Mouse (Mus musculus): ENCODE data around the gene Ap1b1. TPM values are rescaled to one million over a fixed set of nuclear protein-coding genes. Genes with fewer than 3 reads are reported as not detected.

Gene Ap1b1
- polyA plus RNA-seq, 1 experiment from 2014 or later, result 87.2 TPM

- ATAC-seq, result no peak
- 85% methylated on average over 1 of the region's 1 CpGs for WGBS
- peaks cover 4% of the 10 kb centered on the region; the same call in 1 of the 2 replicates for H3K4me1 ChIP-seq (replicated peaks)
- no peaks in the 10 kb centered on the region for H3K27me3 ChIP-seq
- no peaks in the 10 kb centered on the region for H3K9me3 ChIP-seq
- H3K27ac ChIP-seq, result no peak overlapping the region
- H3K4me2 ChIP-seq (replicated peaks), result no peak overlapping the region
- no peak overlapping the region for H3K9ac ChIP-seq (replicated peaks)
- H3K36me3 ChIP-seq, result peaks cover 62% of the 10 kb centered on the region
- no peak overlapping the region for H3K4me3 ChIP-seq (replicated peaks)
Measured at GRCm38 (mm10) chr11:5011480-5011879, 24.9 kb downstream of the Ap1b1 start.

- Histone ChIP-seq H3K9ac (replicated peaks) (no peak overlapping the region), H3K36me3 (peaks cover 69% of the 10 kb centered on the region), H3K4me2 (replicated peaks) (no peak overlapping the region), H3K4me1 (replicated peaks) (peaks cover 4% of the 10 kb centered on the region; the same call in 1 of the 2 replicates), H3K4me3 (replicated peaks) (no peak overlapping the region), H3K27me3 (no peaks in the 10 kb centered on the region), H3K27ac (no peak overlapping the region), H3K9me3 (no peaks in the 10 kb centered on the region)
- 89% methylated on average over 5 of the region's 5 CpGs for WGBS
- ATAC-seq, result no peak
Measured at GRCm38 (mm10) chr11:5012213-5012715, 25.6 kb downstream of the Ap1b1 start.

GRCm38 (mm10) chr11:5015720-5016119, 29.1 kb downstream of the Ap1b1 start:
- Histone ChIP-seq H3K4me2 (replicated peaks) (no peak overlapping the region), H3K36me3 (peaks cover 94% of the 10 kb centered on the region), H3K27me3 (no peaks in the 10 kb centered on the region), H3K4me3 (replicated peaks) (no peak overlapping the region), H3K9ac (replicated peaks) (no peak overlapping the region), H3K4me1 (replicated peaks) (no peaks in the 10 kb centered on the region), H3K27ac (no peak overlapping the region), H3K9me3 (no peaks in the 10 kb centered on the region)
- 53% methylated on average over 2 of the region's 2 CpGs for WGBS
- ATAC-seq, result no peak

GRCm38 (mm10) chr11:5016286-5016685, 29.7 kb downstream of the Ap1b1 start:
- ATAC-seq, result no peak
- no peaks in the 10 kb centered on the region for H3K9me3 ChIP-seq
- no peak overlapping the region for H3K9ac ChIP-seq (replicated peaks)
- no peak overlapping the region for H3K4me2 ChIP-seq (replicated peaks)
- no peak overlapping the region for H3K27ac ChIP-seq
- peaks cover 94% of the 10 kb centered on the region for H3K36me3 ChIP-seq
- H3K27me3 ChIP-seq, result no peaks in the 10 kb centered on the region
- no peak overlapping the region for H3K4me3 ChIP-seq (replicated peaks)
- 92% methylated on average over 5 of the region's 5 CpGs for WGBS
- H3K4me1 ChIP-seq (replicated peaks), result no peaks in the 10 kb centered on the region

- WGBS, result 78% methylated on average over 6 of the region's 6 CpGs
Measured at GRCm38 (mm10) chr11:5017506-5017905, 30.9 kb downstream of the Ap1b1 start.

GRCm38 (mm10) chr11:5025108-5025507, 38.5 kb downstream of the Ap1b1 start:
- peaks cover 91% of the 10 kb centered on the region for H3K36me3 ChIP-seq
- ATAC-seq, result no peak
- no peaks in the 10 kb centered on the region for H3K27me3 ChIP-seq
- no peaks in the 10 kb centered on the region for H3K9me3 ChIP-seq
- H3K4me2 ChIP-seq (replicated peaks), result no peak overlapping the region
- H3K9ac ChIP-seq (replicated peaks), result no peak overlapping the region
- no peak overlapping the region for H3K4me3 ChIP-seq (replicated peaks)
- no peak overlapping the region for H3K27ac ChIP-seq
- H3K4me1 ChIP-seq (replicated peaks), result no peaks in the 10 kb centered on the region
- WGBS, result 90% methylated on average over 1 of the region's 1 CpGs

More at GRCm38 (mm10) chr11:5017506-5017905, 30.9 kb downstream of the Ap1b1 start:
- Histone ChIP-seq H3K4me2 (replicated peaks) (no peak overlapping the region), H3K9ac (replicated peaks) (no peak overlapping the region), H3K27me3 (no peaks in the 10 kb centered on the region), H3K9me3 (no peaks in the 10 kb centered on the region), H3K4me1 (replicated peaks) (no peaks in the 10 kb centered on the region), H3K36me3 (peaks cover 89% of the 10 kb centered on the region), H3K27ac (no peak overlapping the region), H3K4me3 (replicated peaks) (no peak overlapping the region)
- no peak for ATAC-seq

- Histone ChIP-seq H3K9me3 (no peaks in the 10 kb centered on the region), H3K9ac (replicated peaks) (no peak overlapping the region), H3K4me2 (replicated peaks) (no peak overlapping the region), H3K36me3 (peaks cover 100% of the 10 kb centered on the region), H3K27ac (no peak overlapping the region), H3K4me1 (replicated peaks) (no peaks in the 10 kb centered on the region), H3K27me3 (no peaks in the 10 kb centered on the region), H3K4me3 (replicated peaks) (no peak overlapping the region)
- WGBS, result 97% methylated on average over 7 of the region's 7 CpGs
- no peak for ATAC-seq
Measured at GRCm38 (mm10) chr11:5028228-5028627, 41.6 kb downstream of the Ap1b1 start.

GRCm38 (mm10) chr11:5032706-5033105, 46.1 kb downstream of the Ap1b1 start:
- no peak overlapping the region for H3K4me3 ChIP-seq (replicated peaks)
- H3K4me1 ChIP-seq (replicated peaks), result no peaks in the 10 kb centered on the region
- no peak overlapping the region for H3K27ac ChIP-seq
- no peak for ATAC-seq
- peaks cover 100% of the 10 kb centered on the region for H3K36me3 ChIP-seq
- 92% methylated on average over 10 of the region's 10 CpGs for WGBS
- H3K9me3 ChIP-seq, result no peaks in the 10 kb centered on the region
- H3K27me3 ChIP-seq, result no peaks in the 10 kb centered on the region
- H3K9ac ChIP-seq (replicated peaks), result no peak overlapping the region
- no peak overlapping the region for H3K4me2 ChIP-seq (replicated peaks)

- H3K9me3 ChIP-seq, result no peaks in the 10 kb centered on the region
- H3K27me3 ChIP-seq, result no peaks in the 10 kb centered on the region
- no peaks in the 10 kb centered on the region for H3K4me1 ChIP-seq (replicated peaks)
- no peak overlapping the region for H3K9ac ChIP-seq (replicated peaks)
- 94% methylated on average over 3 of the region's 3 CpGs for WGBS
- peaks cover 100% of the 10 kb centered on the region for H3K36me3 ChIP-seq
- H3K4me2 ChIP-seq (replicated peaks), result no peak overlapping the region
- no peak for ATAC-seq
- H3K4me3 ChIP-seq (replicated peaks), result no peak overlapping the region
- H3K27ac ChIP-seq, result no peak overlapping the region
Measured at GRCm38 (mm10) chr11:5033136-5033535, 46.5 kb downstream of the Ap1b1 start.

- H3K4me3 ChIP-seq (replicated peaks), result no peak overlapping the region
- H3K9ac ChIP-seq (replicated peaks), result no peak overlapping the region
- no peaks in the 10 kb centered on the region for H3K27me3 ChIP-seq
- no peak overlapping the region for H3K4me2 ChIP-seq (replicated peaks)
- no peak overlapping the region for H3K27ac ChIP-seq
- H3K9me3 ChIP-seq, result no peaks in the 10 kb centered on the region
- ATAC-seq, result no peak
- no peaks in the 10 kb centered on the region for H3K4me1 ChIP-seq (replicated peaks)
- H3K36me3 ChIP-seq, result peaks cover 100% of the 10 kb centered on the region
- WGBS, result 89% methylated on average over 4 of the region's 4 CpGs
Measured at GRCm38 (mm10) chr11:5035421-5035820, 48.8 kb downstream of the Ap1b1 start.

- no peak for ATAC-seq
Measured at GRCm38 (mm10) chr11:5037146-5037854, 50.7 kb downstream of the Ap1b1 start.

GRCm38 (mm10) chr11:5040585-5040984, 54.0 kb downstream of the Ap1b1 start:
- H3K27ac ChIP-seq, result no peak overlapping the region
- ATAC-seq, result no peak
- no peak overlapping the region for H3K4me2 ChIP-seq (replicated peaks)
- H3K36me3 ChIP-seq, result peaks cover 76% of the 10 kb centered on the region
- H3K9ac ChIP-seq (replicated peaks), result no peak overlapping the region
- no peaks in the 10 kb centered on the region for H3K27me3 ChIP-seq
- 94% methylated on average over 5 of the region's 5 CpGs for WGBS
- no peak overlapping the region for H3K4me3 ChIP-seq (replicated peaks)
- no peaks in the 10 kb centered on the region for H3K9me3 ChIP-seq
- no peaks in the 10 kb centered on the region for H3K4me1 ChIP-seq (replicated peaks)

More at GRCm38 (mm10) chr11:5037146-5037854, 50.7 kb downstream of the Ap1b1 start:
- 93% methylated on average over 8 of the region's 8 CpGs for WGBS
- no peaks in the 10 kb centered on the region for H3K9me3 ChIP-seq
- no peaks in the 10 kb centered on the region for H3K27me3 ChIP-seq
- H3K4me2 ChIP-seq (replicated peaks), result no peak overlapping the region
- no peak overlapping the region for H3K27ac ChIP-seq
- H3K4me3 ChIP-seq (replicated peaks), result no peak overlapping the region
- H3K9ac ChIP-seq (replicated peaks), result no peak overlapping the region
- no peaks in the 10 kb centered on the region for H3K4me1 ChIP-seq (replicated peaks)
- H3K36me3 ChIP-seq, result peaks cover 100% of the 10 kb centered on the region
